Mouse (Mus musculus) intestine, postnatal 0 days (tissue): ENCODE data around the gene Qrfp. TPM values are rescaled to one million over a fixed set of nuclear protein-coding genes. Genes with fewer than 3 reads are reported as not detected.
A peak's percentile ranks its signal among the peaks of the same experiment; 100 is the strongest.

Experiments
- ATAC-seq: fragments of 200-750 bp; cut with Nextera tagmentation; 2 replicates; pipeline ENCODE4 v1.8.0; 2017; ENCODE audit warnings: mild to moderate bottlenecking, moderate TSS enrichment, moderate library complexity
- H3K27ac ChIP-seq: fragments of 300-500 bp; sonication (generic); 2 replicates; pipeline ENCODE4 v1.5.1; 2014; ENCODE audit warnings: mild to moderate bottlenecking, low read depth, low read length, moderate library complexity
- H3K27me3 ChIP-seq: fragments of 300-500 bp; sonication (generic); replicated peaks from 2 replicates; pipeline ENCODE4 v1.6.1; 2014; ENCODE audit warnings: low read length, mixed read lengths; ENCODE audit not compliant: control insufficient read depth, insufficient read depth
- H3K36me3 ChIP-seq: fragments of 300-500 bp; sonication (generic); 2 replicates; pipeline ENCODE4 v1.6.1; 2014; ENCODE audit warnings: mild to moderate bottlenecking, moderate library complexity; ENCODE audit not compliant: control insufficient read depth, insufficient read depth
- H3K4me1 ChIP-seq: fragments of 300-500 bp; sonication (generic); replicated peaks from 2 replicates; pipeline ENCODE4 v1.6.1; 2014; ENCODE audit warnings: antibody characterized with exemption, low read length, mixed read lengths; ENCODE audit not compliant: control insufficient read depth, insufficient read depth
- H3K4me2 ChIP-seq: fragments of 300-500 bp; sonication (generic); replicated peaks from 2 replicates; pipeline ENCODE4 v1.6.1; 2014; ENCODE audit warnings: low read depth, mild to moderate bottlenecking, moderate library complexity
- H3K4me3 ChIP-seq: fragments of 300-500 bp; sonication (generic); 2 replicates; pipeline ENCODE4 v1.5.1; 2014; ENCODE audit warnings: low read depth, low read length
- H3K9ac ChIP-seq: fragments of 300-500 bp; sonication (generic); 2 replicates; pipeline ENCODE4 v1.6.1; 2014; ENCODE audit warnings: mild to moderate bottlenecking, low read depth, low read length
- H3K9me3 ChIP-seq: fragments of 300-500 bp; sonication (generic); 2 replicates; pipeline ENCODE4 v1.6.1; 2016; ENCODE audit warnings: mixed run types; ENCODE audit not compliant: control insufficient read depth
- CTCF ChIP-seq: sonication (generic); IDR thresholded peaks from 2 replicates; pipeline ENCODE4 v1.5.1; 2016; ENCODE audit warnings: low read depth, mild to moderate bottlenecking, control low read depth, antibody characterized with exemption, moderate library complexity
- WGBS: fragments of 180-500 bp; shearing (Covaris S2); extraction: QIAGEN DNeasy Blood & Tissue Kit; methylation state at CpG from one replicate; pipeline ENCODE4 v1.1.7; 2014; 5-methylcytosine and 5-hydroxymethylcytosine counted together
- polyA plus RNA-seq: library from polyadenylated mRNA; unstranded; fragments of >200 nt; fragmentation: Nextera tagmentation; extraction: Ambion mirVana; gene quantifications from 2 replicates; pipeline ENCODE4 v1.2.1, GENCODE M21; 2015

The Qrfp gene
- polyA plus RNA-seq, 1 experiment from 2014 or later, result 0.18 TPM

- WGBS, result 16% methylated on average over 39 of the region's 39 CpGs
Observed at GRCm38 (mm10) chr2:31822524-31823371, 12.4 kb upstream of the Qrfp start.

GRCm38 (mm10) chr2:31815367-31815766 lies 5.0 kb upstream of the Qrfp start:
- no peaks in the 10 kb centered on the region for H3K36me3 ChIP-seq
- WGBS, result 21% methylated on average over 5 of the region's 5 CpGs
- TF ChIP-seq CTCF, result peak; percentile 94
- H3K27me3 ChIP-seq, result no peaks in the 10 kb centered on the region
- no peak overlapping the region for H3K4me3 ChIP-seq
- H3K4me2 ChIP-seq, result no peak overlapping the region
- no peak overlapping the region for H3K9ac ChIP-seq
- H3K4me1 ChIP-seq, result no peaks in the 10 kb centered on the region
- H3K9me3 ChIP-seq, result no peaks in the 10 kb centered on the region
- no peak overlapping the region for H3K27ac ChIP-seq
- ATAC-seq, result no peak

More at GRCm38 (mm10) chr2:31822524-31823371, 12.4 kb upstream of the Qrfp start:
- H3K4me2 ChIP-seq, result peak overlapping the region; percentile 41
- H3K4me3 ChIP-seq, result no peak overlapping the region
- H3K4me1 ChIP-seq, result no peaks in the 10 kb centered on the region
- H3K9me3 ChIP-seq, result no peaks in the 10 kb centered on the region
- no peak overlapping the region for H3K9ac ChIP-seq
- H3K27me3 ChIP-seq, result peaks cover 14% of the 10 kb centered on the region; the same call in 1 of the 2 replicates
- no peaks in the 10 kb centered on the region for H3K36me3 ChIP-seq
- TF ChIP-seq CTCF, result no peak
- ATAC-seq, result 0 out of 2 replicates have a peak, but pooled peaks have one; percentile 12
- H3K27ac ChIP-seq, result no peak overlapping the region

DNA sequence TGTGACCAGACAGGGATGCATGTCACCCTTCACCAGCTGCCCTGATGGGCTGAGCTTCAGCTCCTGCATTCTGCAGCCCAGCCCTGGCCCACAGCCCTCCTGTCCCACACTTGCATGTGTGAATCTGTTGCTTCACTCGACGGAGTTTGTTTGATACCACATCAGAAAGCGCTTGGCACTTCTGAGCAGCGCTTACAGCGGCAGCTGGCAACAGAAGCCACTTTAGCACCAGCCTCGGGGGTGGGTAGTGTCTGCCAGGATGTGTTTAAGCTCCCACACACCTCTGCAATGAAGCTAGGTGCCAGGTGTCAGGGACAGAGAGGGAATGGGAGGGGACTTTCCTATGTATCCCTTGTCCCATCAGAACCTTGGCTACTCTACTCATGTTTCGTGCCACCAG lies 4.3 kb upstream of the Qrfp start:
- H3K4me1 ChIP-seq, result no peaks in the 10 kb centered on the region
- no peak overlapping the region for H3K4me2 ChIP-seq
- no peak for TF ChIP-seq CTCF
- H3K27ac ChIP-seq, result no peak overlapping the region
- WGBS, result 82% methylated on average over 7 of the region's 7 CpGs
- no peak for ATAC-seq
- no peaks in the 10 kb centered on the region for H3K36me3 ChIP-seq
- no peak overlapping the region for H3K4me3 ChIP-seq
- no peaks in the 10 kb centered on the region for H3K9me3 ChIP-seq
- H3K27me3 ChIP-seq, result no peaks in the 10 kb centered on the region
- no peak overlapping the region for H3K9ac ChIP-seq

DNA sequence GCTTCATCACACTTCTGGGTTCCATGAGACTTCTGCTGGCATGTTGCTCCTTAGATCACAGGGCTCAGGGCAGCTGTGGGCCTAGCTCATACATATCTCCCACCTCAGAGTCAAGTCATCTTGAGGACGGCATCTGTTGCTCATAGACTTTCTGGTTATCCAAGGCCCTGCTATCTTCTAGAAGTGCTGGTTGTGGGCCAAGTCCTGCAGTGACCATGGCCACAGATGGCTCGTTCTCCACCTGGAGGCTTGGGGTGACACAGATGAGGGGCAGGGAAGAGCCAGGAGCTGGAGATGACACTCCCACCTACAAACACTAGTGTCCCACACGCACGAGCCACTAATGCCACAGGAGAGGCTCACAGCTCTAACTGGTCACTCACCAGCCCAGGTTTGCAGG lies 3.3 kb upstream of the Qrfp start:
- Histone ChIP-seq H3K36me3 (no peaks in the 10 kb centered on the region), H3K9me3 (no peaks in the 10 kb centered on the region), H3K4me3 (no peak overlapping the region), H3K4me2 (no peak overlapping the region), H3K27me3 (no peaks in the 10 kb centered on the region), H3K4me1 (no peaks in the 10 kb centered on the region), H3K27ac (no peak overlapping the region), H3K9ac (no peak overlapping the region)
- 75% methylated on average over 4 of the region's 4 CpGs for WGBS
- TF ChIP-seq CTCF, result no peak
- ATAC-seq, result no peak

DNA sequence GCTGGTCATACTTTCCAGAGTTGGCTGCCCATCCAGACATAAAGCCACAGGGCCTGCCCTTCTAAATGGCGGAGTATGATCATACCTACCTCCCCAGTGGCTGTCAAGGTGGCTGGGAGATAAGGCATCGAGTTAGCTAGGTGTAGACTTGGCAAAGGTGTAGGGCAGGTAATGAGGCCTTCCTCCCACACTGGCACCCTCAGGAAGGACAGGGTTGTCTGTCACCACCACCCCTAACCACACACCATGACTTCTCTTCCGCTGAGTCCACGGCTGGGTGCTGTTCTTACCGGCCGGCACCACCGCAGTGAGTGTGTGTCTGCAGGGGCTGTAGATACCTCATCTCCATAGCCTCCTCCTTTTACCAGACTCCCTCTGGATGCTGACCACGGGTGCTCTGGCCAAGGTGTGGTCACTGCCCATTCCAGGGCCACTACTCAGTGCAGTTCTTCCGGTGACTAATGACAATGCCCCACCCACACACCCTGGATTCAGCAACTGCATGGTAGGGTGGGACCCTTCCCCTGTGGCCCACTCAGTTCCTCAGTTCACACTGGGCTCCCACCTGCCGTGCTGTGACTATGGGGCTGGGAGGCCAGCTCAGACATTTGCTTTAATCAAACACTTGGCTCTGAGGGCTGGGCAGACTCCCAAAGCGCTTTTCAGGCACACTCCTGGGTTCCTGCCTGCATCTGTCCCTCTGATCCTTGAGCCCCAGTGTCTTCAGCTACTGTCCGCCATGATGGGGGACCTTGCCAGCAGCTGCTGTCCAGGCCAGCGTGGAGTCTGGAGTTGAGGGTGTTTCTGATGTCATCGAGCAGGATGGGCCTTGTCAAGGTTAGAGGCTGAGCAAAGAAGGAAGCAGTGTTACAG lies 942 bp upstream of the Qrfp start:
- Histone ChIP-seq H3K9ac (no peak overlapping the region), H3K4me2 (no peak overlapping the region), H3K9me3 (no peaks in the 10 kb centered on the region), H3K27me3 (no peaks in the 10 kb centered on the region), H3K4me1 (no peaks in the 10 kb centered on the region), H3K27ac (no peak overlapping the region), H3K36me3 (no peaks in the 10 kb centered on the region), H3K4me3 (no peak overlapping the region)
- 74% methylated on average over 14 of the region's 14 CpGs for WGBS
- ATAC-seq, result no peak
- TF ChIP-seq CTCF, result no peak

- H3K27me3 ChIP-seq, result no peaks in the 10 kb centered on the region
- WGBS, result 49% methylated on average over 2 of the region's 2 CpGs
- H3K9ac ChIP-seq, result no peak overlapping the region
- no peak for TF ChIP-seq CTCF
- H3K36me3 ChIP-seq, result peaks cover 3% of the 10 kb centered on the region
- H3K4me2 ChIP-seq, result no peak overlapping the region
- no peak overlapping the region for H3K27ac ChIP-seq
- no peak overlapping the region for H3K4me3 ChIP-seq
- no peaks in the 10 kb centered on the region for H3K9me3 ChIP-seq
- no peak for ATAC-seq
- no peaks in the 10 kb centered on the region for H3K4me1 ChIP-seq
Observed at GRCm38 (mm10) chr2:31809358-31809740, 1.0 kb downstream of the Qrfp start.
